Mouse (Mus musculus) adrenal gland, postnatal 36 days (tissue): ENCODE measurements at regions not wholly inside any gene's neighbourhood (a gene's known extent, or its start where the extent isn't known, plus 50 kb on each side); places are given as distances from the start of the nearest gene placed in this dataset.
A peak's percentile ranks its signal among the peaks of the same experiment; 100 is the strongest.
"Not testable (repeated sequence)": the region's sequence is repeated elsewhere in the genome, so short reads cannot be mapped to it uniquely, and the experiment has no call there.

Experiments
- DNase-seq, 2 experiments: peaks; one replicate each; pipeline ENCODE4 v3.0.0; 2021; ENCODE audit warnings: mixed read lengths in 1 of 2

DNA sequence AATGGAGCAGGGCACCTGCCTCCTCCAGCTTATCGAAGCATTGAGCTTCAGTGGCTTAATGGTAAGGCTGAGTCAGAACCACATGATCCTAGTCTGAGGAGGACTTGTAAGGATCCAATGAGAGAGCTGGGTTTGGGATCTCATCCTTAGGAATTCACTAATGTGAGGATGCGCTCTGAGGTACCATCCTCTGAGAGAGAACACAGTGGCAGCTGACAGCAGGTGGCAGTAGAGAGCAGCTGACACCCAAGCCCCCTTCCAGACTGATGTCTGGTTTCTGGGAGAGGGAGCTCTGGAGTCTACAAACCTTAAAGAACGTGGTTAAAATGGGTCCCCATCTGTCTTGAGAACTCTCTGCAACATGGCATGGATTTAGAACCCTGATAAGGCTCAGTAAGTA, 137.8 kb downstream of the B3glct start:
- DNase-seq: peak; percentile 64 to 73

- no peak for DNase-seq
Observed at GRCm38 (mm10) chr5:149818812-149819211, 140.8 kb downstream of the B3glct start.

GRCm38 (mm10) chr5:149823821-149824220, 145.8 kb downstream of the B3glct start:
- DNase-seq: no peak

DNA sequence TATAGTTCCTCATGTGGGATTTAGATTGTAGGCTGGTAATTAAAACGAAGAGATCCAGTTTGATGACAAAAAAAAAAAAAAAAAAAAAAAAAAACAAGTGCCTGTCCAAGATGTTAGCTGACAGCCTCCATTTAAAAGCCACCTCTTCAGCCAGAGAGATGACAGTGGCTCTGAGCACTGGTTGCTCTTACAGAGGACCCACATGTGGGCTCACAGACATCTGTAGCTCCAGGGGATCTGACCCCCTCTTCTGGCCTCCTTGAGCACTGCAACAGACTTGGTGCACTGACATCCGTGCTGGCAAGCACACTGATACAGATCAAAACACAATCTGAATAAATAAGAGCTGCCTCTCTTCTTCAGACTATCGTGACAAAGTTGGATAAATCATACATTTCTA, 149.6 kb downstream of the B3glct start:
- peak; percentile 21 to 23 for DNase-seq

- DNase-seq: peak; percentile 81 to 86
Observed at GRCm38 (mm10) chr5:149831122-149831861, 153.3 kb downstream of the B3glct start.

DNA sequence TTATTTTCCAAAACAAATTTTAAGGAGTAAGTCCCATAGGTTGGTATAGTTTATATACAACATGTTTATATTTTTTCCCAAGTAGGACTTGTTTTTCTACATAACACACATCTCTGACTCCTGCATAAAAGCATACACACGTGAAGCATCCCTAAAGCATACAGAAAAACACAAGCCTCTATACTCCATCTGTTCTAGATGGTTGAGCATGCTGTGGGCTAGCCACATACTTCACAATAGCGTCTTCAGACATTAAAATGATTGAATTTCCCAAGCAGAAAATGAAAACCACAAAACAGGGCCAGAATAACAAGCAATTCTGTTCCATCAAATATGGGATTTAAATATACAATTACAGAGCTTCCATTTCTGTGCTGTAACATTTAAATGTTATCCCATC, 159.3 kb downstream of the B3glct start:
- no peak for DNase-seq

GRCm38 (mm10) chr5:149842491-149842890, 164.5 kb downstream of the B3glct start:
- DNase-seq: no peak

DNA sequence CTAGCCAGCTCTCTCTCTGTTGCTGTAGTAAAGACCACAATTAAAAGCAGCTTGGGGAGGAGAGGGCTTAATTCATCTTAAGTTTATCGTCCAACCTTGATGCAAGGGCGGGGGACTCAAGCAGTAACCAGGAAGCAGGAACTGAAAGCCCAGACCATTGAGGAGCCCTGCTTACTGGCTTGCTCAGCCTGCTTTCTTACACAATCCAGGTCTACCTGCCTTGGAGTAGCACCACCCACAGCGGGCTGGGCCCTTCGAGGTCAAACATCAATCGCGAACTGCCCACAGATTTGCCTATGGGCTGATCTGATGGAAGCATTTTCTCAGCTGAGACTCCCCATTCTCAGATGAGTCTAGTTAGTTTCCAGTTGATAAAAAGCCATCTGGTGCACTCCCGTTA, 165.3 kb downstream of the B3glct start:
- DNase-seq: no peak

GRCm38 (mm10) chr5:149845256-149845655, 167.2 kb downstream of the B3glct start:
- no peak for DNase-seq

- DNase-seq: no peak
Observed at GRCm38 (mm10) chr5:149848465-149848864, 170.0 kb upstream of the Rxfp2 start.

DNA sequence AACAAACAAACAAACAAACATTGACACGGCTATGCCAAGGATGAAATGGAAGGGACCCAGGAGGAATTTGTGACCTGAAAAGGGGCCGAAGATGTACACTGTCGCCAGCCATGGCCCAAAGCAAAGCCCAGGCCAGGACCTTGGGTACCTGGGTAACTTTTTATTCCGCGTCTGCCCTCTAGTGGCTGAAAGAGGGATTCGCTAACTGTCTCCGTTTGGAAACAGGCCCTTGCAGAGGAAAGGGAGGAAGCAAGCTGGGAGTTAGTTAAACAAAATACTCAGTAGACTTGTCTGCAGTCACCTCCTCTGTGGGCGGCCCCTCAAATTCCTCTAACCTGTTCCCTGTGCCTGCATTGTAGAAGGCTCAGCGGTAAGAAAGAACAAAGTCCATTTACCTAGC, 167.5 kb upstream of the Rxfp2 start:
- peak; percentile 75 to 77 for DNase-seq

DNA sequence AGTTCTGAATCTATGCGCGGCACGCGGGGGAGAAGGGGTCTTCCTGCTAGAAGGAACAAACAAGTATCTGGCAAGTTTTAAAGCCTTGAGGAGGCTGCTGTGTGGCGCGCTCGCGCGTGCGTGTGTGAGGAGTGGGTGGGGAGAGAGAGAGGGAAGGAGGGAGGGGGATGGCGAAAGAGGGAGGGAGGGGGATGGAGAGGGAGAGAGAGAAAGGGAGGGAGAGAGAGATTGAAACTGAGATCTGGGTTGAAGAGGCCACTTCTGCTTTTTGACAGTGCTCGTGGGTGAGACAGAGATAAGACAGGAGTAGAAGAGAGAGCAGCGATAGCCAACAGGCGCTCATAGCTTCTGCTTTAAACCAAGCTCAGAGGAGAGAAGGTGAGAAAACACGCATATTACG, 166.0 kb upstream of the Rxfp2 start:
- peak in 1 of 2 experiments; percentile 3 for DNase-seq

- DNase-seq: no peak
Observed at GRCm38 (mm10) chr5:149856101-149856500, 162.4 kb upstream of the Rxfp2 start.

GRCm38 (mm10) chr5:149857019-149857418, 161.5 kb upstream of the Rxfp2 start:
- DNase-seq: no peak

- peak; percentile 61 to 71 for DNase-seq
Observed at GRCm38 (mm10) chr5:149861489-149861962, 156.9 kb upstream of the Rxfp2 start.

- no peak for DNase-seq
Observed at GRCm38 (mm10) chr5:149867926-149868325, 150.5 kb upstream of the Rxfp2 start.

DNA sequence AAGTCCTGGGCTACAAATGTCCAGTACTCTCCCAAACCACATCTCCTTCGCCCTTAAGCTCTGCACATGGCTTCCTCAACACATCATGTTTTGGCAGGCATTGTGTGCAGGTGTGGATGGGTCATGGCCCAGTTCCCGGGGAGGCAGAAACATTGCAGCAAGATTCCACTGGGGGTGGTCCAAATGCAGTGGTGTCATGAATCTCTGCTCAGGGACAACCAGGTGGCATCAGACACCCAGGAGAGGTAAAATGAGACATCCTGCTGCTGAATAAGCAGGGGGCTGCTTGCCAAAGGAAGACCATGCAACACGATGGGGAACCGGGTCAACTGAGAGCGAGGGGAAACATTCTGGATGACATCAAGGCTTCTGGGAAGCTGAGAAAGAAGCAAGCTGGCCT, 149.0 kb upstream of the Rxfp2 start:
- DNase-seq: no peak

DNA sequence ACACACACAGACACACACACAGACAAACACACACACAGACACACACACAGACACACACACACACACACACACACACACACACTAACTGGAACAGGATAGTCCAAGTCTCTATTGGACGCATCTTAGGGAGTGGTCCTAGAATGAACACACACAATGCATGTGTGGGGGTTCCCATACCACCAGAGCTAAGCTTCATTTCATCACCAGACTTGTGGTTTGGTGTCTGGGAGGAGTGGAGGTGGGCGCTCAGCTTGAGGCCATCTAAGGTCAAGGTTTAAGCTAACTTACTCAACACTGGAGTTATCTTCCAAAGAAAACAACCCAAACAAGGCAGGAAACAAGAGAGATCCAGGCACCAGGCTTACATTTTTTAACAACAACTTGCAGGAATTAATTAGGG, 147.9 kb upstream of the Rxfp2 start:
- no peak for DNase-seq

- DNase-seq: no peak
Observed at GRCm38 (mm10) chr5:149871521-149871920, 147.0 kb upstream of the Rxfp2 start.

DNA sequence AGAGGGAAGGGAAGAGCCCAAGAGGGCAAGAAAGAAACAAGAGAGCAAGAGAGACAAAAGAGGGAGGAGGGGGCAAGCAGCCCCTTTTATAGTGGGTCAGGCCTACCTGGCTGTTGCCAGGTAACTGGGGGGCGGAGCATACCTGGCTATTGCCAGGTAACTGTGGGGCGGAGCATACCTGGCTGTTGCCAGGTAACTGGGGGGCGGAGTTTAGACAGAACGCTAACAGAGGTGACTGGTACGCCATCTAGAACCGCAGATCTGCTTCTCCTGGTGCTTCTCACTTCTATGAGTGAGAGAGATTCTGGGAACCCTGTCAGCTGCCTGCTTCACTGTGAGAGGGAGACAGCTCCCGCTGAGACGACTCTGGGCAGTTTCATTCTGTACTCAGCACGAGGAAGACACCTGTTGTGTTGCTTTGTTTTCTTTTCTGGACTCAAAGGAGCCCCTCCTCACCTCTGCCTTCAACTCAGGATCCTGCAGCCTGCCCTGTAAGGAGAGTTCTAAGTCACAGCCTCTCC, 144.9 kb upstream of the Rxfp2 start:
- DNase-seq: no peak

DNA sequence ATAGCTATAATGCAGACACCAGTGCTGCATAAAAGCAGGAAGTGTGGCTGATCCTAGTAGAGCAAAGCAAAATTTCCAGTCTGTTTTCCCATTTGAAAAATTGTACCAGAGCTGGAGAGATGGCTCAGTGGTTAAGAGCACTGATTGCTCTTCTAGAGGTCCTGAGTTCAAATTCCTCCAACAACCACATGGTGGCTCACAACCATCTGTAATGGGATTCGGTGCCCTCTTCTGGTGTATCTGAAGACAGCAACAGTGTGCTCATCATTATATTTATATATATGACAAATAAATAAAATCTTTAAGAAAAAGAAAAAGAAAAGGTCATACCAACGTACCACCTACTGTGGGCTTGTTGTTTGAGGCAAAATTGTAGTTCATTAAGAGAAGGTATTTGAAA, 144.1 kb upstream of the Rxfp2 start:
- no peak for DNase-seq

DNA sequence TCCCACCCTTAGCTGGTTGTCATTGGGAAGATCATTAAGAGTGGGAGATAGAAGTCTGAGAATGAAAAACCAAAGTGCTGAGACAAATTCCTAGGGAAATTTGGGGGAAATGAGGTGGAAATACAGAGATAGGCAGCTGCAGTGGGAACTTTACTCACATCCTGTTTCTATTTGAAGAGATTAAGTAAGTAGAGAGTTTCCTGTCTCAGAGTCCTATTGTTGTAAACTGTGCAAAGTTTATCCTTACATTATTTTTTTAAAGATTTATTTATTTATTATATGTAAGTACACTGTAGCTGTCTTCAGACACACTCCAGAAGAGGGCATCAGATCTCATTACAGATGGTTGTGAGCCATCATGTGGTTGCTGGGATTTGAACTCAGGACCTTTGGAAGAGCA, 126.0 kb upstream of the Rxfp2 start:
- not testable (repeated sequence) for DNase-seq

DNA sequence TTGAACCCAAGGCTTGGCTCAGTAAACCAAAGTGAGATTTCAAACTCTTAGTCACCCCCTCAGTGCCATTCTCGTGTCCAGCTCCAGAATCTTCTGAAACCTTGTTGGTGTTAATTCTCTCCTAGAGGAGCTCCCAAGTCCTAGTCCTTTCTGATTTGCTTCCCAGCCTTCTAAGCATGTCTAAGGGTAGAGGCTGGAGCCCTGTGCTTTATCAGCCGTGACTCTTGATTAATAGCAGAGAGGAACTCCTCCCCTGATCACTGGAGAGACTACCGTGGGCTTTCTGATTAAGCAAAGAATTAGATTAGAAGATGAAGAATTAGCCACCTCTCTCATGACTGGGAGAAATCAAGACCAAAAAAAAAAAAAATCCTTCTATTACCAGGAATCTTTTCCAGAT, 111.5 kb upstream of the Rxfp2 start:
- DNase-seq: no peak
